Mouse (Mus musculus): Measurements from ENCODE around the gene Haus4. TPM values are rescaled to one million over a fixed set of nuclear protein-coding genes. Genes with fewer than 3 reads are reported as not detected.
A peak's percentile ranks its signal among the peaks of the same experiment; 100 is the strongest.

Haus4 gene
- total RNA-seq, 2 experiments from 2014 or later = 48.7 to 51.6 TPM

DNA sequence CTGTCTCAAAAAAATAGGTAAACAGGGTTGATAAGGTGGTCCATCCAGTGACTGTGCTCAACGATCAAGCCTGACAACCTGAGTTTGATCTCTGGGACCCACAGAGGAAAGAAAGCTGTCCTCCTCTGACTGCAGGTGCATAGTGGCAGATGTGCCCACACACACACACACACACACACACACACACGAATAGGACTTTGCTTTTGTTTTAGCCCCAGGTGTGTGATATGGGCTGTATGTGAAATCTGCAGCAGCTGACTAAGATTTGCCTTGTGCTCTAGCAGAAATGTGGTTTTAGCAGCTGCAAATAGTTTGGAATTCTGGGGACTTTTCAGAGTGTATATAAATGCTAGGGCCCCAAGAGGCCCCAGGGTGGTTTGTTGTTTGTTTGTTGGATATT, 55.1 kb downstream of the Haus4 start:
- ATAC-seq (ENCODE audit: poor library complexity, severe bottlenecking) = no peak

- ATAC-seq (ENCODE audit: poor library complexity, severe bottlenecking) = no peak
Measured at GRCm38 (mm10) chr14:54496706-54497105, 57.7 kb downstream of the Haus4 start.

DNA sequence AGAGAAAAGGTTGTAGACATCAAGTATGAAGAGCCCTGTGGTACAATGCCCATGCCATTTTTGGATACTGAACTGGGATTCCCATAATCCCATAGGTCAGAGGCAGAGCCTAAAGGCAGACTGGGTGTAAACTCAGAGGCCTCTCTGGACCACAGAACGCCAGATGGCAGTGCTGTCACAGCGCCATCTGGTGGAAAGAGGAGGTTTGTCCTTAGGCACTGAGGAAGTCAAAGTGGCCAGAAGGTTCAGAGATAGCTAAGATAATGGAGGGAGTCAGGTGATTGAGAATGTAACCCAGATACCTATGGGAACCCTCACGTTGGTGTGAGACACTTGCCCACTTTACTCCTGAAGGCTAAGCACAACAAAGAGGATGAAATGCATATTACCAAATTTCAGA, 60.2 kb downstream of the Haus4 start:
- peak; percentile 89 for ATAC-seq (ENCODE audit: poor library complexity, severe bottlenecking)

DNA sequence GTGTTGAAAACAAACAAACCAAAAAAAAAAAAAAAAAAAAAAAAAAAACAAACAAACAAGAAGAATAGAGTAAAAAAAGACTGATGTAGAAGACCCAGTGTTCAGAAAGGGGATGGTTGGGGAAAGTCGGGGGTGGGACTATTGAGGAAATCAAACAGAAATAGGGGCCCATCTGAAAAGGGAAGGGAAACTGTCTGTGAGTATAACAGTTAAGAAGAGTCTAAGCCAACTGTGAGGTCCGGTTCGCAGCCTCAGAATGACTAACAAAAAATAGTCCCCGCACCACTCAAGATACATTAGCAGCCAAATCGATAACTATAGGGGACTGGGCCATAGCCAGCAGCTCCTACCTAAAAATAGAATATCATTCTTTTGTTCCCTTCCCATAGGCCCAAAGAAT, 61.2 kb downstream of the Haus4 start:
- ATAC-seq (ENCODE audit: poor library complexity, severe bottlenecking) = peak; percentile 33; the same call in 1 of the 2 replicates

- ATAC-seq (ENCODE audit: poor library complexity, severe bottlenecking) = peak; percentile 78
Measured at GRCm38 (mm10) chr14:54492345-54493131, 61.9 kb downstream of the Haus4 start.

Other genes starting within 250 kb of the Haus4 start
- 43.0 and 47.8 TPM in 2 replicates for gene Oxa1l, start 193.8 kb downstream of the Haus4 start, total RNA-seq (2015)
- gene Oxa1l, start 193.8 kb downstream of the Haus4 start, total RNA-seq (2017) = 31.5 and 32.2 TPM in 2 replicates
- gene Slc7a7, start 136.8 kb downstream of the Haus4 start, total RNA-seq (2015) = 13.1 and 19.3 TPM in 2 replicates
- 15.9 and 16.7 TPM in 2 replicates for gene Slc7a7, start 136.8 kb downstream of the Haus4 start, total RNA-seq (2017)
- 129 and 145 TPM in 2 replicates for gene Mrpl52, start 127.7 kb downstream of the Haus4 start, total RNA-seq (2015)
- 71.4 and 81.6 TPM in 2 replicates for gene Mrpl52, start 127.7 kb downstream of the Haus4 start, total RNA-seq (2017)
- 0.66 and 1.1 TPM in 2 replicates for gene Mmp14, start 123.0 kb downstream of the Haus4 start, total RNA-seq (2015)
- gene Mmp14, start 123.0 kb downstream of the Haus4 start, total RNA-seq (2017) = 0.61 TPM in 1 of 2 replicates, not detected in the other
- gene Lrp10, start 90.5 kb downstream of the Haus4 start, total RNA-seq (2015) = 29.9 and 31.2 TPM in 2 replicates
- 46.9 and 51.7 TPM in 2 replicates for gene Lrp10, start 90.5 kb downstream of the Haus4 start, total RNA-seq (2017)
- not detected in 2 replicates for gene Rem2, start 78.5 kb downstream of the Haus4 start, total RNA-seq (2015)
- not detected in 2 replicates for gene Rem2, start 78.5 kb downstream of the Haus4 start, total RNA-seq (2017)
- 14.7 and 26.0 TPM in 2 replicates for gene Prmt5, start 37.1 kb downstream of the Haus4 start, total RNA-seq (2015)
- 15.3 and 22.6 TPM in 2 replicates for gene Prmt5, start 37.1 kb downstream of the Haus4 start, total RNA-seq (2017)
- gene Ajuba, start 22.9 kb upstream of the Haus4 start, total RNA-seq (2015) = 0.11 and 0.54 TPM in 2 replicates
- 0.57 and 0.73 TPM in 2 replicates for gene Ajuba, start 22.9 kb upstream of the Haus4 start, total RNA-seq (2017)
- gene 4931414P19Rik, start 51.4 kb upstream of the Haus4 start, total RNA-seq (2015) = 4.3 and 4.8 TPM in 2 replicates
- gene 4931414P19Rik, start 51.4 kb upstream of the Haus4 start, total RNA-seq (2017) = 4.1 and 4.9 TPM in 2 replicates
- 133 and 145 TPM in 2 replicates for gene Psmb5, start 63.4 kb upstream of the Haus4 start, total RNA-seq (2015)
- 41.4 and 51.1 TPM in 2 replicates for gene Psmb5, start 63.4 kb upstream of the Haus4 start, total RNA-seq (2017)
- gene Psmb11, start 66.8 kb upstream of the Haus4 start, total RNA-seq (2015) = not detected in 2 replicates
- not detected in 2 replicates for gene Psmb11, start 66.8 kb upstream of the Haus4 start, total RNA-seq (2017)
- not detected in 2 replicates for gene Gm17606, start 86.3 kb upstream of the Haus4 start, total RNA-seq (2015)
- not detected in 2 replicates for gene Gm17606, start 86.3 kb upstream of the Haus4 start, total RNA-seq (2017)
- 0.27 and 0.78 TPM in 2 replicates for gene Cdh24, start 86.7 kb upstream of the Haus4 start, total RNA-seq (2015)
- gene Cdh24, start 86.7 kb upstream of the Haus4 start, total RNA-seq (2017) = 0.51 and 0.57 TPM in 2 replicates
- gene 1700123O20Rik, start 131.6 kb upstream of the Haus4 start, total RNA-seq (2015) = 57.9 and 59.1 TPM in 2 replicates
- gene 1700123O20Rik, start 131.6 kb upstream of the Haus4 start, total RNA-seq (2017) = 34.3 and 34.8 TPM in 2 replicates
- 99.7 and 131 TPM in 2 replicates for gene Acin1, start 132.3 kb upstream of the Haus4 start, total RNA-seq (2015)
- gene Acin1, start 132.3 kb upstream of the Haus4 start, total RNA-seq (2017) = 173 and 223 TPM in 2 replicates
- gene Gm29776, start 144.2 kb upstream of the Haus4 start, total RNA-seq (2015) = 0.25 and 0.46 TPM in 2 replicates
- not detected in 2 replicates for gene Gm29776, start 144.2 kb upstream of the Haus4 start, total RNA-seq (2017)
- gene Cebpe, start 157.6 kb upstream of the Haus4 start, total RNA-seq (2015) = 24.4 and 26.0 TPM in 2 replicates
- 41.9 and 52.8 TPM in 2 replicates for gene Cebpe, start 157.6 kb upstream of the Haus4 start, total RNA-seq (2017)
- 9.1 and 14.3 TPM in 2 replicates for gene Slc7a8, start 227.3 kb upstream of the Haus4 start, total RNA-seq (2015)
- gene Slc7a8, start 227.3 kb upstream of the Haus4 start, total RNA-seq (2017) = 1.3 and 2.8 TPM in 2 replicates